Mouse (Mus musculus): ENCODE data around the gene Sowahd. TPM values are rescaled to one million over a fixed set of nuclear protein-coding genes. Genes with fewer than 3 reads are reported as not detected.

Gene Sowahd
- polyA plus RNA-seq (2011; ENCODE audit: insufficient read depth, insufficient read length, low read depth, missing spikeins) = not detected in 2 replicates

DNA sequence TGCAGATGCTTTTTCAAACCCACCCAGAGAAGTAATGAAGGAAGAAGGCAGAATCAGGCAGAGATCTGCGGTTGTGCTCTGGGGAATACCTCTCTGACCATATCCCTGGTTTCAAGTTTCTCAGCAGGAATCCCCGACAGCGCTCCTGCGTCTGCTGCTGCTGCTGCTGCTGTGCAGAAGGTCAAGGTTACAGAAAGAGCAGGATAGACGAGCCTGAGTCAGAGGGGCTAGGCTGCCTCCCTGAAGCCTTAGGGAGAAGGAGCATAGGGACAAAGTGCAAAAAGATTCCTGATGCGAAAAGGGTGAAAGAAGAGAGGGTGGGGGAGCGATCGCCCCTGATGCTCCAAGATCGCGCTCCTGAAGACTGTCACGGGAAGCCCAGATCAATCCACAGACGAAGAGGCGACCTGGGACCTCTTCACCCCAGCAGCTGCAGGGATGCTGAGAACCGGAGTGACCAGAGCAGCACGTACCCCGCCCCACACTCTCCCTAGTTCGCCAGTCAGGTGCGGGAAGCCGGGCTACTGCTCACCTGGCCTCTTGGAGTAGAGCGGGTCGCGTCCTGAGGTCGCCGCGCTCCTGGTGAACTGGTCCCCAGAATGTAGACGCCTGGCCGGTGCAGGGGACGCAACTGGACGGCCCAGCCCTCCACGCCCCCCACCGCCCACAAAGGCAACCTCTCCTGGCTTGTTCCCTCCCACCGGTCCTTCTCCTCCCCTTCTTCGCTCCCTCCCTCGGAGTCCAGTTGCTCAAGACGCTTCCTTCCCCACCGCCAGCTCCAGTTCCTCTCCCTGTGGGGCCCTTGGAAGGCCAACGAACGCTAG, at the start of gene Sowahd:
Gene Sowahd, plus strand, starts transcription at position 780 of the 824 bp plus-strand sequence.
- no peak within 1 kb of the TSS for H3K27ac ChIP-seq (ENCODE audit: insufficient read depth, low read length)
- H3K4me1 ChIP-seq (ENCODE audit: control insufficient read depth, insufficient read depth, low read length) = peaks cover 1% of the 10 kb centered on the region
- peak within 1 kb of the TSS; percentile 50 for H3K4me3 ChIP-seq (ENCODE audit: low read depth, low read length)
- no peaks in the 10 kb centered on the region for H3K36me3 ChIP-seq (ENCODE audit: control insufficient read depth, insufficient read depth, low read length, poor library complexity, severe bottlenecking)
- H3K9me3 ChIP-seq (replicated peaks; ENCODE audit: control insufficient read depth, insufficient read depth, low read length, poor library complexity, severe bottlenecking) = no peaks in the 10 kb centered on the region
- H3K27me3 ChIP-seq (ENCODE audit: control insufficient read depth, insufficient read depth, low read length, poor library complexity, severe bottlenecking) = no peaks in the 10 kb centered on the region
- TF ChIP-seq EP300 (IDR thresholded peaks at IDR 0.05; ENCODE audit: insufficient read depth, low read depth, low read length) = no peak
- TF ChIP-seq CTCF (IDR thresholded peaks at IDR 0.05; ENCODE audit: low read depth, low read length) = no peak
- no peak for TF ChIP-seq POLR2A (IDR thresholded peaks at IDR 0.05; ENCODE audit: insufficient read depth, low read length)
- H3K9ac ChIP-seq (ENCODE audit: low read depth, poor library complexity, severe bottlenecking) = peak within 1 kb of the TSS; percentile 11; the same call in 1 of the 2 replicates

DNA sequence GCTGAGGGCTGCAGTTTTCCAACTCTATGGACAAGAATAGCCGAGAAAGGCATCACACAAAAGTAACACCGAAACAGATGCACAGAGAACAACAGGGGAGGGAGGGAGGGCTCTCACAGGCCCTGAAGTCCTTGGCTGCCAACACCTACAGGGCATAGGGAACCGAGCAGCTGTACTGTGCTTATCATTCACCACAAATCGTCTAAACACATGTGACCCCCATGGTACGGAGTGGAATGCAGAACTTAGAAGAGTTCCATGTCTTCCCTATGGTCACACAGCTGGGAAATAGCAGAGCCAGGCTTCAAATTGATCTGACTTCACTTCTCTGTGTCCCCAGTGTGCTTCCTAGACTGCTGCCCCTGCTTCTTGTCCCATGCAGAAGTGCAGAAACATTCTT, 34.8 kb upstream of the Sowahd start:
- TF ChIP-seq EP300 (IDR thresholded peaks at IDR 0.05; ENCODE audit: insufficient read depth, low read depth, low read length) = no peak
- no peak for TF ChIP-seq CTCF (IDR thresholded peaks at IDR 0.05; ENCODE audit: low read depth, low read length)
- TF ChIP-seq POLR2A (IDR thresholded peaks at IDR 0.05; ENCODE audit: insufficient read depth, low read length) = no peak
- Histone ChIP-seq H3K9me3 (replicated peaks; ENCODE audit: control insufficient read depth, insufficient read depth, low read length, poor library complexity, severe bottlenecking) (no peaks in the 10 kb centered on the region), H3K27ac (ENCODE audit: insufficient read depth, low read length) (no peak overlapping the region), H3K4me3 (ENCODE audit: low read depth, low read length) (no peak overlapping the region), H3K9ac (ENCODE audit: low read depth, poor library complexity, severe bottlenecking) (no peak overlapping the region), H3K36me3 (ENCODE audit: control insufficient read depth, insufficient read depth, low read length, poor library complexity, severe bottlenecking) (no peaks in the 10 kb centered on the region), H3K27me3 (ENCODE audit: control insufficient read depth, insufficient read depth, low read length, poor library complexity, severe bottlenecking) (no peaks in the 10 kb centered on the region), H3K4me1 (ENCODE audit: control insufficient read depth, insufficient read depth, low read length) (no peaks in the 10 kb centered on the region)

DNA sequence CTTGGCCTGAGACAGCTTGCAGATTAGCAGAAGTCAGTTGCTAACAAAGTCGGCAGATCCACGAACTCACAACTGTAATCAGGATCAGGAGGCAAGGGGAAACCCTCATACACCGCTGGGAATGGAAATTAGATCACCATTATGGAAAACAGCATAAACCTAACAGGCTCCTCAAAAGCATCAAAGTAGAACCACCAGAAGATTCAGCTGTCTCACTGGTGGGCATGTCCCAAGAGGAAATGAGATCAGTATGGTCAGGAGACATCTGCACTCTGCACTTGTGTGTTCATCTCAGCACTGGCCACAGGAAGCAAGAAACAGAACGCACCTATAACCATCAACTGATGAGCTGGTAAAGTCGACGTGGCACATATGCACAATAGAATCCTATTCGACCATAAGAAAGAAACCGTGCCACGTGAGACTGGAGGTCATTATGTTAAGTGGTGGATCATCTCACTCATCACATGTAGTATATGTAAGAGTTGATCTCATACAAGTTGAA, 30.4 kb upstream of the Sowahd start:
- Histone ChIP-seq H3K27me3 (ENCODE audit: control insufficient read depth, insufficient read depth, low read length, poor library complexity, severe bottlenecking) (no peaks in the 10 kb centered on the region), H3K4me1 (ENCODE audit: control insufficient read depth, insufficient read depth, low read length) (no peaks in the 10 kb centered on the region), H3K4me3 (ENCODE audit: low read depth, low read length) (no peak overlapping the region), H3K36me3 (ENCODE audit: control insufficient read depth, insufficient read depth, low read length, poor library complexity, severe bottlenecking) (no peaks in the 10 kb centered on the region), H3K9me3 (replicated peaks; ENCODE audit: control insufficient read depth, insufficient read depth, low read length, poor library complexity, severe bottlenecking) (no peaks in the 10 kb centered on the region), H3K27ac (ENCODE audit: insufficient read depth, low read length) (no peak overlapping the region), H3K9ac (ENCODE audit: low read depth, poor library complexity, severe bottlenecking) (no peak overlapping the region)
- TF ChIP-seq EP300 (IDR thresholded peaks at IDR 0.05; ENCODE audit: insufficient read depth, low read depth, low read length) = no peak
- TF ChIP-seq POLR2A (IDR thresholded peaks at IDR 0.05; ENCODE audit: insufficient read depth, low read length) = no peak
- TF ChIP-seq CTCF (IDR thresholded peaks at IDR 0.05; ENCODE audit: low read depth, low read length) = no peak

DNA sequence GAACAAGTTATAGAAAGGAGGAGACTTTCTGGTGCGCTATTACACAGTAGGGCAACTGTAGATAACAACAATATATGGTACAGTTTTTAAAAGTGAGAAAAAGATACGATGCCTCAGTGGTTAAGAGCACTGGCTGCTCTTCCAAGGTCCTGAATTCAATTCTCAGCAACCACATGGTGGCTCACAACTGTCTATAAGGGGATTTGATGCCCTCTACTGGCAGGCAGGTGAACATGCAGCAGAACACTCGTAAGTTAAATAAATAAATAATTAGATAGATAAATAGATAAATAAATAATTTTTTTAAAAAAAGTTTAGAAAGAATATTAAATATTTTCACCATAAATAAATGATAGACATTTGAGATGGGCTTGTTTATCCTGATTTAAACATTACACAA, 29.6 kb upstream of the Sowahd start:
- H3K4me3 ChIP-seq (ENCODE audit: low read depth, low read length) = no peak overlapping the region
- TF ChIP-seq CTCF (IDR thresholded peaks at IDR 0.05; ENCODE audit: low read depth, low read length) (no peak), POLR2A (IDR thresholded peaks at IDR 0.05; ENCODE audit: insufficient read depth, low read length) (no peak), EP300 (IDR thresholded peaks at IDR 0.05; ENCODE audit: insufficient read depth, low read depth, low read length) (no peak)
- no peaks in the 10 kb centered on the region for H3K27me3 ChIP-seq (ENCODE audit: control insufficient read depth, insufficient read depth, low read length, poor library complexity, severe bottlenecking)
- no peak overlapping the region for H3K9ac ChIP-seq (ENCODE audit: low read depth, poor library complexity, severe bottlenecking)
- H3K36me3 ChIP-seq (ENCODE audit: control insufficient read depth, insufficient read depth, low read length, poor library complexity, severe bottlenecking) = no peaks in the 10 kb centered on the region
- no peak overlapping the region for H3K27ac ChIP-seq (ENCODE audit: insufficient read depth, low read length)
- no peaks in the 10 kb centered on the region for H3K9me3 ChIP-seq (replicated peaks; ENCODE audit: control insufficient read depth, insufficient read depth, low read length, poor library complexity, severe bottlenecking)
- no peaks in the 10 kb centered on the region for H3K4me1 ChIP-seq (ENCODE audit: control insufficient read depth, insufficient read depth, low read length)

DNA sequence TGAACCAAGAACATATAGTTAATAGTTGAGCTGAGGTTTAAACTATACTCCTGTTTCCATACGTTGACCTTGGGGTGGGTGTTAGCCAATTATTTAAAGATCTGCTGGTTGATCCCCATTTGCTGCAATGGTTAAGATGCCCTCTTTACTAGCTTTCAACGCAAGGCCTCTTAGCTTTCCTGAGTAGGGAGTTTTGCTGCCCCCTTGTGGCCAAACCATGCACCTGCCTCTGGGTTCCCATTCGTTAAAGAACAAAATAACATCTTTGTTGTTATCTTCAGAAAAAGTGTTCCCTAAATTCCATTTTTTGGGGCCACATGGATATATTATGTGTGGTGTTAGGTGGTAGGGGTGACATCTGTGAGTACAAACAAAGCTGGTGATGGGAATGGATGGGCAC, 26.0 kb upstream of the Sowahd start:
- no peak overlapping the region for H3K27ac ChIP-seq (ENCODE audit: insufficient read depth, low read length)
- TF ChIP-seq POLR2A (IDR thresholded peaks at IDR 0.05; ENCODE audit: insufficient read depth, low read length) (no peak), CTCF (IDR thresholded peaks at IDR 0.05; ENCODE audit: low read depth, low read length) (peak; percentile 57), EP300 (IDR thresholded peaks at IDR 0.05; ENCODE audit: insufficient read depth, low read depth, low read length) (no peak)
- H3K36me3 ChIP-seq (ENCODE audit: control insufficient read depth, insufficient read depth, low read length, poor library complexity, severe bottlenecking) = no peaks in the 10 kb centered on the region
- no peaks in the 10 kb centered on the region for H3K27me3 ChIP-seq (ENCODE audit: control insufficient read depth, insufficient read depth, low read length, poor library complexity, severe bottlenecking)
- H3K9ac ChIP-seq (ENCODE audit: low read depth, poor library complexity, severe bottlenecking) = no peak overlapping the region
- no peaks in the 10 kb centered on the region for H3K4me1 ChIP-seq (ENCODE audit: control insufficient read depth, insufficient read depth, low read length)
- no peak overlapping the region for H3K4me3 ChIP-seq (ENCODE audit: low read depth, low read length)
- no peaks in the 10 kb centered on the region for H3K9me3 ChIP-seq (replicated peaks; ENCODE audit: control insufficient read depth, insufficient read depth, low read length, poor library complexity, severe bottlenecking)
